Mouse (Mus musculus) cortical plate, adult 2 months (tissue): ENCODE results near the gene Xirp2.

Experiments
- CTCF ChIP-seq: fragments of 200-500 bp; IDR thresholded peaks from 2 replicates; pipeline ENCODE4 v1.5.1; 2011; ENCODE audit warnings: mild to moderate bottlenecking, control low read depth, low read length; ENCODE audit not compliant: insufficient read depth; ENCODE audit errors: extremely low read depth
- POLR2A ChIP-seq: fragments of 200-500 bp; IDR thresholded peaks from 2 replicates; pipeline ENCODE4 v1.6.1; 2011; ENCODE audit warnings: mild to moderate bottlenecking, low read length, control low read depth; ENCODE audit not compliant: insufficient read depth; ENCODE audit errors: extremely low read depth

DNA sequence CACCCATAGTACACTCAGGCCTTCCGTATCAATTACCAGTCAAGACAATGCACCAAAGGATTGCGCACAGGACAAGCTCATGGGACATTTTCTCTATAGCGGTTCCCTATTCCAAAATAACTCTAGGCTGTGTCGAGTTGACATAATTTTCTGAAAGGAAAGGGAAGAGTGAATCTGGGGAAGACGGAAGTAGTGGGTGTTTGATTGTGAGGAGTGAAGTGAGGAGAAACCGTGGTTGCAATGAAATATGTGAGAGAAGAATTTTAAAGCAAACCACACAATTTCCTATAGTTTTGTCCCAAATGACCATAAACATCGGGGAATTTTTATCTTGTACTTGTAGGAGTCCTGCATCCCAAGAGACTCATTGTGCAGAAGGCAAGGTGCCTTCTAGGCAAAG is 21.2 kb downstream of the Xirp2 start:
- TF ChIP-seq POLR2A (no peak), CTCF (no peak)
